Mouse (Mus musculus) lung, embryonic 16.5 days (tissue): ENCODE measurements at regions not wholly inside any gene's neighbourhood (a gene's known extent, or its start where the extent isn't known, plus 50 kb on each side); places are given as distances from the start of the nearest gene placed in this dataset.

Source experiments
- ATAC-seq: fragments of 200-750 bp; cut with Nextera tagmentation; 2 replicates; pipeline ENCODE4 v1.8.0; 2017; ENCODE audit warnings: low read depth, mild to moderate bottlenecking, moderate library complexity
- H3K27ac ChIP-seq: fragments of 300-500 bp; sonication (generic); 2 replicates; pipeline ENCODE4 v1.5.1; 2014; ENCODE audit warnings: mild to moderate bottlenecking, control low read depth, low read length
- H3K27me3 ChIP-seq: fragments of 300-500 bp; sonication (generic); 2 replicates; pipeline ENCODE4 v1.6.1; 2014; ENCODE audit warnings: low read depth, low read length, mixed read lengths; ENCODE audit not compliant: control insufficient read depth, insufficient read depth
- H3K36me3 ChIP-seq: fragments of 300-500 bp; sonication (generic); 2 replicates; pipeline ENCODE4 v1.6.1; 2014; ENCODE audit warnings: low read length; ENCODE audit not compliant: control insufficient read depth, insufficient read depth
- H3K4me1 ChIP-seq: fragments of 300-500 bp; sonication (generic); replicated peaks from 2 replicates; pipeline ENCODE4 v1.6.1; 2014; ENCODE audit warnings: low read length, mixed read lengths; ENCODE audit not compliant: control insufficient read depth, insufficient read depth
- H3K4me2 ChIP-seq: fragments of 300-500 bp; sonication (generic); 2 replicates; pipeline ENCODE4 v1.6.1; 2014; ENCODE audit warnings: low read depth, low read length, control low read depth
- H3K4me3 ChIP-seq: fragments of 300-500 bp; sonication (generic); 2 replicates; pipeline ENCODE4 v1.5.1; 2014; ENCODE audit warnings: mild to moderate bottlenecking, low read length, control low read depth
- H3K9ac ChIP-seq: fragments of 300-500 bp; sonication (generic); 2 replicates; pipeline ENCODE4 v1.6.1; 2014; ENCODE audit warnings: low read length, control low read depth
- H3K9me3 ChIP-seq: fragments of 300-500 bp; sonication (generic); 2 replicates; pipeline ENCODE4 v1.6.1; 2016; ENCODE audit warnings: low read length; ENCODE audit not compliant: control insufficient read depth
- WGBS: fragments of 180-500 bp; shearing (Covaris S2); extraction: QIAGEN DNeasy Blood & Tissue Kit; methylation state at CpG from one replicate; pipeline ENCODE4 v1.1.7; 2014; 5-methylcytosine and 5-hydroxymethylcytosine counted together

DNA sequence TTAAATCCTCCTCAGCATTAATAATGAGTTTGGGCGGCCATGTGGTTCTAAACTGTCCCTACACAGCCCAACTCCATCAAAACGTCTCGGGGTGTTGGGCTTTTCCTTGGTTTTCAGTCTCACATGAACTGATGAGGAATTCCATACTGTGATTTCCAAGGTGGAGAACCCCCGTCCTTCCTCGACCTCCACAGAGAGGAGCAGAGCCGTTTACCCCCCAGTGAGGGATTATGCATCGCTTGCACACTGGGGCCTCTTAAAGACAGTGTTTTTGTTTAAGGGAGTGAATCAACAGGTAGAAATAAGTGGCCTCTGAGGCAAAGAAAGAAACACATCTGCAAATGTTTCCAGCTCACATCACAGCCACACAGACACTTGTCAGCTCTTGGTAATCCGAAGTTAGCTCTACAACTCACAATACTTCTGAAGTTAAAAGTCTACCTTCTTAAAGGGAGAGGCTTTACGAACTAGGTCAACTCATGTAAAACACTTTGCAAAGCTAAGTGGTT, 82.0 kb upstream of the Pitrm1 start:
- 33% methylated on average over 9 of the region's 9 CpGs for WGBS
- H3K9me3 ChIP-seq, result no peaks in the 10 kb centered on the region
- no peaks in the 10 kb centered on the region for H3K4me1 ChIP-seq
- H3K27ac ChIP-seq, result no peak overlapping the region
- no peak overlapping the region for H3K4me2 ChIP-seq
- H3K4me3 ChIP-seq, result no peak overlapping the region
- no peak for ATAC-seq
- H3K27me3 ChIP-seq, result no peaks in the 10 kb centered on the region
- no peaks in the 10 kb centered on the region for H3K36me3 ChIP-seq
- no peak overlapping the region for H3K9ac ChIP-seq

DNA sequence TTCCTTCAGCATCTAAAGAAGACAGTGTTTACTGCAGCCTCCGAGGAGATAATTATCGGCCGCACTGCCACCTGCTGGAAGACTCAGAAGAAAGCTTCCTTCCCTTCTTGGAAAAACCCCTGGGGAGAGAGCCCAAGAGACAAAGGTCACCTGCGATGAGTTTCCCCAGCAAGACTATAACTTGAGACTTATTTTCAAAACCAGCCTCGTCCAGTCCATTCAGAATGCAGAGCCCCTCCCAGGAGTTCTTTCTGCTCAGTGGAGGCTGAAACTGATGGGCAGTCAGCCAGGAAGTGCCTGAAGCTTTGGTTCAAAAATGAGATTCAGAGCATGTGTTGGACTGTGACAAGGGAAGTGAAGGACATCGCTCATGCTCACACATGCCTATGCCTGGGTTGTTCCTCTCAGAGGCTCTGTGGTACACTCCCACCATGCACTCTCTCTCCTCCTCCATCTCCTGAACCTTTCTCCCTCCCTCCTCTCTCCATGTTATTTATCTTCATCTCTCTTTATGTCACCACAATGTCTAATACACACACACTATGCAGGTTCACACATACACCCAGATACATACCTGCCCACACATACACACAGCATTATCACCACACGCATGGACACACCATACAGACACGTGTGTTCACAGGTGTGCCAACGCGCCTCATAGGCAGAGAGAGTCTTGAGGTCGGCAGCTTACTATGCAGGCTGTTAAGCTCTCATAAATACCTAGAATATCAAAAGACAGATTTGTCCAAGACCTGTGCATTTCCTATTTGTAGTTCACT, 78.3 kb upstream of the Pitrm1 start:
- no peak overlapping the region for H3K9ac ChIP-seq
- H3K4me2 ChIP-seq, result no peak overlapping the region
- peak; percentile 68 for ATAC-seq
- no peaks in the 10 kb centered on the region for H3K36me3 ChIP-seq
- H3K27ac ChIP-seq, result no peak overlapping the region
- H3K27me3 ChIP-seq, result no peaks in the 10 kb centered on the region
- H3K4me3 ChIP-seq, result no peak overlapping the region
- H3K9me3 ChIP-seq, result no peaks in the 10 kb centered on the region
- H3K4me1 ChIP-seq, result no peaks in the 10 kb centered on the region; the same call in 1 of the 2 replicates
- WGBS, result 56% methylated on average over 11 of the region's 11 CpGs

DNA sequence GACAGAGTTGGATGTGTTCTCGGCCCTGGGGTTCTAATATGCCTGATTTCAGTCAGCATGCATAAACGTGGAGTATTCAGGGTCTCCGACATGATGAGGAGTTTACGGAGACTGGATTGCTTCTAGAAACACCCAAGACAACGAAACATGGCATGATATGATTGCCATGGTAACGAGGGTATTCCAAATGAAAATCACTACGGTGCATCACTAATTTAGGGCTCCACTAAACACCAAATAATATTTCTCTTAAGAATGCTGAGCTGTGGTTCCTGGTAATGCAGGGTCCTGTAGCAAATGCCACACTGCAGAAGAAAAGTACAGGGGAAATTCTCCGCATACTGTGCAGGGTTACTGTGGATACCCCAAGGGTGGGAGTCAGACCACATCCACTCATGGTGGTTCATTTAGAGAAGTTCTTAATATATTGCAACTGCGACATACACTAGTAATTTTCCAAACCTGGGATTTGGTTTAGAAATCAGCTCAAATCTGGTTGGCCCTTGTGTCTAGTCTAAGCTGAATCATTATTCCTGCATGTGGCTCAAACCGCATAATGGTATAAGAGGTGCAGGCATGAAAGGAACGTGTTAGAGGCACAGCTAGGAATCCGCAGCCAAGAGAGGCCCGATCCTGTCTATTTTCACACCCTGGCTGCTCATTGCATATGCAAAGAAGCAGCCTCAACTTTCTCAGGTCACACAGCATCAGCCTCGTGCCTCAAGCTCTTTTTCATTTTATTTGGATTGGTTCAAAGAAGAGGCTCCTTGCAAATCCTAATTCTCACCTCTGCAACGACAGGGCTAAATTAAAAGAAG, 77.5 kb upstream of the Pitrm1 start:
- Histone ChIP-seq H3K4me1 (no peaks in the 10 kb centered on the region; the same call in 1 of the 2 replicates), H3K27ac (no peak overlapping the region), H3K27me3 (no peaks in the 10 kb centered on the region), H3K9me3 (no peaks in the 10 kb centered on the region), H3K36me3 (no peaks in the 10 kb centered on the region), H3K4me2 (no peak overlapping the region), H3K4me3 (no peak overlapping the region), H3K9ac (no peak overlapping the region)
- ATAC-seq, result no peak
- WGBS, result 82% methylated on average over 15 of the region's 15 CpGs

DNA sequence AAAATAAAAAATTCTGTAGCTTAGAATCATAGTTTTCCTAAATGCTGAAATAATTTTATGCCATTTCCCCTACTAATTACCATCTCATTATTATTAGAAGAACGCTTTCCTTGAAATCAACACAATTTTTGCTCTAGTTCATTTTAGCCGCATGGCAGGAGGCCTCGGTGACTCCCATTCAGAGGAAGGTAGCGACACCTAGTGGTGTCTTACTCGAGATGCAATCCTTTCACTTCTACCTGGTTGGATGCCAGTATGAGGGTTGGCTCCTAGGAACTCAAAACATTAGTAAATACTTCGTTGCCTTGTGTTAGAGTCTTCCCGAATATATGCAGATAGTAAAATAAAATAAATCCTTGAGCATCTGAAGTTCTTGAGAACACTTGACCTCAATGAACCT, 76.3 kb upstream of the Pitrm1 start:
- Histone ChIP-seq H3K4me3 (no peak overlapping the region), H3K27me3 (no peaks in the 10 kb centered on the region), H3K27ac (no peak overlapping the region), H3K4me2 (no peak overlapping the region), H3K9me3 (no peaks in the 10 kb centered on the region), H3K4me1 (no peaks in the 10 kb centered on the region; the same call in 1 of the 2 replicates), H3K36me3 (no peaks in the 10 kb centered on the region), H3K9ac (no peak overlapping the region)
- WGBS, result 7% methylated on average over 7 of the region's 7 CpGs
- ATAC-seq, result peak; percentile 64; the same call in 1 of the 2 replicates

DNA sequence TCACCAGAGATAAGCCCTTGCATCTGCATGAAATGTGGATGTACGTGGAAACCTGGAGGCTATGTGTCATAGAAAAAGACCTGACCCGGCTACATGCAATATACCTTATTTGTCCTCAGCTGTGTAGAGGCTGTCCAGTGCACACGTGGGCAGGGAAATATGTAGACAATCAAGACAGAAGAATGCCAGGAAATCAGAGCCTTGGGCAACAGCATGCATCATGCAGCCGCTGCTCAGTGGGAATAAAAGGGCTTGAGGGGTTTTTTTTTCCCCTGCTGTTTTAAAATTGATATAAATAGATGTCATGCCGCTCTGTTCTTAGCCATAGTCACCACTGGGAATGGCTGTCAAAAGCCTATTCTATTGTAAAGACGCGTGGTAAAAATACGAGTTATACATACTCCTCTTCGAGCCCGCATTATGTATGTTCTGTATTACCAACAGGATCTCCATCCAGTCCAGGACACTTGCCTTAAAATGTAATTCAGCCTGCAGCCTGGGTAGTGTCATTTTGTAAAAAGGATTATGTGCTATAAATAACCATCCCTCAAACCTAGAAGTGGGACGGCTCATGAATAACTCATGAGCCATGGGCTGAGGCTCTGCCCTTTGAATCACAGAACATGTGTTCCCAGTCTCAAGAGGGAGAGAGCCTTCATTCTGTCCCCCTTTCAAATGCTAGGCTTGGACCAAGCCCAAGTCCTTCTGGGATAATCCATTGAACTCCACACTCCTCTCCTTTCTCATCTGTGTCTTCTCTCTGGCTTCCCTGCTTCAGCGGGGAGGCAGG, 74.4 kb upstream of the Pitrm1 start:
- Histone ChIP-seq H3K4me1 (no peaks in the 10 kb centered on the region; the same call in 1 of the 2 replicates), H3K27me3 (no peaks in the 10 kb centered on the region), H3K4me3 (no peak overlapping the region), H3K36me3 (no peaks in the 10 kb centered on the region), H3K9me3 (no peaks in the 10 kb centered on the region), H3K9ac (no peak overlapping the region), H3K27ac (no peak overlapping the region), H3K4me2 (no peak overlapping the region)
- WGBS, result 64% methylated on average over 12 of the region's 12 CpGs
- no peak for ATAC-seq

DNA sequence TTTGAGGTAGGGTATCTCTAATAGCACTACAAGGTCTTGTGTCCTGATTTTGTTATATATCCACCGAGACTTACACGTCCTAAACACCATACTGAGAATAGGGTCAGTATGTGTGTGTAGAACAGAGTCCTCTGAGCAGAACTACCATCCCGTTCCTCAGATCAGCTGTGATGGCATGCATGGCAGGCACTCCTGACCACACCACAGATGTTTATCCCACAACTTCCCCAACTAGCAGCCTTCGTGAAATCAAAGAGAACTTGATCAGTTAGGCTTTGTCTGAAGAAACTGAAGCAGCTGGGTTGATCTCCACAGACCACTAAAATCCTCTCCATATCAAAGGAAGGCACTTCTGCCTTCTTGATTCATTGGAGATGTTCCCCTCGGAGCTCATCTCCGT, 68.3 kb upstream of the Pitrm1 start:
- no peaks in the 10 kb centered on the region for H3K4me1 ChIP-seq
- H3K27me3 ChIP-seq, result no peaks in the 10 kb centered on the region
- H3K4me2 ChIP-seq, result no peak overlapping the region
- ATAC-seq, result no peak
- H3K9me3 ChIP-seq, result no peaks in the 10 kb centered on the region
- no peak overlapping the region for H3K4me3 ChIP-seq
- no peaks in the 10 kb centered on the region for H3K36me3 ChIP-seq
- H3K27ac ChIP-seq, result no peak overlapping the region
- 75% methylated on average over 6 of the region's 6 CpGs for WGBS
- no peak overlapping the region for H3K9ac ChIP-seq

DNA sequence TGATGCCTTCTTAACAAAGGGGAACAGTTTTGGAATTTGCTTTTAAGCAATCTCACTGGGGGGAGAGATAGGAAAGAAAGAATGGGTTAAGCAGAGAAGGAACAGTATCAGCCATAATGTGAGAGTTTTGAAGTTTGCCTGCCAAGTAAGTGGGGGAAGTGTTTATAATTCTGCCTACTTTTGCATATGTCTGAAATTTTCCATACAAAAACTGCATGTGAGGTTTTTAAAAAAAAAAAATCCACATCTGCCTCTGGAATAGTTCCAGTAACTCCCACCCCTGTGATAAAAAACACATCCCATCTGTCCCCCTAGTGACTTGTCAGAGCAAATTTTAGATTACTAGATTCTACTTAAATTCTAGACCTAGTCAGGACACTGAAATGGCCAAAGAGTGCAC, 63.5 kb upstream of the Pitrm1 start:
- Histone ChIP-seq H3K9ac (no peak overlapping the region), H3K36me3 (no peaks in the 10 kb centered on the region), H3K9me3 (no peaks in the 10 kb centered on the region), H3K4me3 (no peak overlapping the region), H3K4me2 (no peak overlapping the region), H3K4me1 (0 out of 2 replicates have a peak, but pooled peaks cover 2% of the 10 kb centered on the region), H3K27ac (no peak overlapping the region), H3K27me3 (no peaks in the 10 kb centered on the region)
- no peak for ATAC-seq

DNA sequence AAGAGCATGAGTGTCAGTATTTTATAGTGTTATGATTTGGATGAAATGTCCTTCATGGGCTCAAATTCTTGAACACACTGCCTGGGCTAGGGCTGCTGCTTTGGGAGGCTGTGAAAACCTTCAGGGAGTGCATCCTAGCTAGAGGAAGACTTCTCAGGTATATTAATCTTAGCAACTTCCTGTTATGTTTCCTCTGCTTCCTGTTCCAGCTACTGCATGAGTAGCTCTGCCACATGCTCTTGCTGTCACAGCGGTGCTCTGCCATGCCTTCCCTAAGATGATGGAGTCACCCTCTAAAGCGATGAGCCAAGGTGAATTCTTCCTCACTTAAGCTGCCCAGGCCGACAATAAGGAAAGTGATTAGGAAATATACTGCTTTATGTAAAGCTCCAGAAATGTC, 60.1 kb upstream of the Pitrm1 start:
- Histone ChIP-seq H3K4me1 (0 out of 2 replicates have a peak, but pooled peaks cover 2% of the 10 kb centered on the region), H3K4me2 (no peak overlapping the region), H3K27me3 (no peaks in the 10 kb centered on the region), H3K9ac (no peak overlapping the region), H3K9me3 (no peaks in the 10 kb centered on the region), H3K36me3 (no peaks in the 10 kb centered on the region), H3K27ac (no peak overlapping the region), H3K4me3 (no peak overlapping the region)
- ATAC-seq, result no peak
- WGBS, result 74% methylated on average over 3 of the region's 3 CpGs
